Mouse (Mus musculus) adrenal gland, postnatal 4 days (tissue): ENCODE measurements around the gene Lrp11. TPM values are rescaled to one million over a fixed set of nuclear protein-coding genes. Genes with fewer than 3 reads are reported as not detected.

ENCODE experiments used
- DNase-seq, 2 experiments: peaks; one replicate each; pipeline ENCODE4 v3.0.0; 2021 to 2022; ENCODE audit warnings: low spot score in 2 of 2, mixed read lengths in 2 of 2
- total RNA-seq, 2 experiments: library from RNA; stranded (reverse); gene quantifications; 2 replicates each; pipeline ENCODE4 v1.2.3; 2021

The Lrp11 gene
- total RNA-seq, 2 experiments from 2014 or later, result 20.9 to 23.9 TPM

- DNase-seq, result no peak
Observed at GRCm38 (mm10) chr10:7620723-7621122, 31.1 kb downstream of the Lrp11 start.

- no peak for DNase-seq
Observed at GRCm38 (mm10) chr10:7622378-7622777, 32.8 kb downstream of the Lrp11 start.

- DNase-seq, result no peak
Observed at GRCm38 (mm10) chr10:7623861-7624518, 34.4 kb downstream of the Lrp11 start.

GRCm38 (mm10) chr10:7629092-7629491, 39.5 kb downstream of the Lrp11 start:
- DNase-seq, result no peak

GRCm38 (mm10) chr10:7630286-7630685, 40.7 kb downstream of the Lrp11 start:
- DNase-seq, result no peak

GRCm38 (mm10) chr10:7630951-7631720, 41.5 kb downstream of the Lrp11 start:
- DNase-seq, result no peak

GRCm38 (mm10) chr10:7640366-7640765, 50.8 kb downstream of the Lrp11 start:
- no peak for DNase-seq

GRCm38 (mm10) chr10:7645911-7646310, 56.3 kb downstream of the Lrp11 start:
- no peak for DNase-seq

- no peak for DNase-seq
Observed at GRCm38 (mm10) chr10:7649059-7649458, 59.5 kb downstream of the Lrp11 start.

- no peak for DNase-seq
Observed at GRCm38 (mm10) chr10:7651057-7651456, 61.5 kb downstream of the Lrp11 start.

GRCm38 (mm10) chr10:7662471-7663141, 73.0 kb downstream of the Lrp11 start:
- peak; percentile 6 to 66 for DNase-seq

GRCm38 (mm10) chr10:7663159-7664026, 73.8 kb downstream of the Lrp11 start:
- DNase-seq, result peak; percentile 86 to 88

GRCm38 (mm10) chr10:7664027-7664526, 74.5 kb downstream of the Lrp11 start:
- DNase-seq, result no peak

- DNase-seq, result no peak
Observed at GRCm38 (mm10) chr10:7664889-7665288, 75.3 kb downstream of the Lrp11 start.

- peak; percentile 77 to 78 for DNase-seq
Observed at GRCm38 (mm10) chr10:7667342-7667802, 77.8 kb downstream of the Lrp11 start, which contains the start of gene Nup43. Gene Nup43 (plus strand): TSS chr10:7667503.

- no peak for DNase-seq
Observed at GRCm38 (mm10) chr10:7673673-7674072, 84.1 kb downstream of the Lrp11 start.
